Mouse (Mus musculus): ENCODE results near the gene Tmcc2. TPM values are rescaled to one million over a fixed set of nuclear protein-coding genes. Genes with fewer than 3 reads are reported as not detected.
"Not testable (repeated sequence)": the region's sequence is repeated elsewhere in the genome, so short reads cannot be mapped to it uniquely, and the experiment has no call there.

The Tmcc2 gene
- total and polyA plus RNA-seq, 3 experiments = 6.7 to 99.6 (median 14.9) TPM

GRCm38 (mm10) chr1:132355841-132356242 is 35.2 kb downstream of the Tmcc2 start:
- peaks cover 33% of the 10 kb centered on the region for H3K4me1 ChIP-seq (ENCODE audit: insufficient read depth, low read depth, low read length)
- peaks cover 64% of the 10 kb centered on the region for H3K36me3 ChIP-seq (replicated peaks)
- ATAC-seq (ENCODE audit: extremely low read depth, insufficient number of reproducible peaks, low FRiP score, poor library complexity, severe bottlenecking) (no peak), DNase-seq (ENCODE audit: low spot score) (peak; percentile 77)
- TF ChIP-seq TAL1 (conservative IDR thresholded peaks at IDR 0.05; ENCODE audit: low read depth, low read length) = no peak
- TF ChIP-seq CTCF (IDR thresholded peaks at IDR 0.05; ENCODE audit: low read depth, low read length) = peak; percentile 99
- H3K9me3 ChIP-seq (replicated peaks) = peaks cover 3% of the 10 kb centered on the region
- H3K4me3 ChIP-seq (ENCODE audit: low read depth, low read length) = no peak overlapping the region
- H3K27me3 ChIP-seq (ENCODE audit: insufficient read depth, low read length) = peaks cover 2% of the 10 kb centered on the region; the same call in 1 of the 2 replicates

DNA sequence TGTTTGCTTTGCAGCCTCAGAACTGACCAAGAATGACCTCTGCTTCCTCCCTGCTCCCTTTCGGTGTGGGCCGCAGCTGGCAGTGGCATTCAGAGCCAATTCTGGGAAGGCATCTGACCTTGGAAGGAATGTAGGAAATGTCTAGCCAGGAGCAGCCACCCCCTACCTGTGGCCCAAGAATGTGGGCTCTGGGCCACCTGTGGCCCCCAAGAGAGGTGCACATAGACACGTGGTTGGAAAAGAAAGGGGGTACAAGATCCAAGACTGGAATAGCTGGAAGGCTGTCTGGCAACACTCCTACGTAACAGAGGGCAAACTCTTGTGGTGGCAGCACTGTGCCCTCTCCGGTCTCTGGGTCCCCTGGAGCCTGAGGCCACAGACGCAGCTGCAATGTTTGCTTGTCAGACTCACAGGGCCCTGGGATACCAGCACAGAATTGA is 35.9 kb downstream of the Tmcc2 start:
- DNase-seq (ENCODE audit: low spot score) (no peak), ATAC-seq (ENCODE audit: extremely low read depth, insufficient number of reproducible peaks, low FRiP score, poor library complexity, severe bottlenecking) (no peak)
- peaks cover 9% of the 10 kb centered on the region for H3K9me3 ChIP-seq (replicated peaks)
- peaks cover 33% of the 10 kb centered on the region for H3K4me1 ChIP-seq (ENCODE audit: insufficient read depth, low read depth, low read length)
- TF ChIP-seq CTCF (IDR thresholded peaks at IDR 0.05; ENCODE audit: low read depth, low read length) (no peak), GATA2 (IDR thresholded peaks at IDR 0.05; ENCODE audit: borderline replicate concordance, low read depth, low read length) (no peak), TAL1 (conservative IDR thresholded peaks at IDR 0.05; ENCODE audit: low read depth, low read length) (no peak), POLR2AphosphoS5 (IDR thresholded peaks at IDR 0.05; ENCODE audit: insufficient replicate concordance, low read depth, low read length) (no peak), GATA1 (IDR thresholded peaks at IDR 0.05; ENCODE audit: borderline replicate concordance, low read length) (no peak)
- peaks cover 64% of the 10 kb centered on the region for H3K36me3 ChIP-seq (replicated peaks)
- H3K4me3 ChIP-seq (ENCODE audit: low read depth, low read length) = no peak overlapping the region
- H3K27me3 ChIP-seq (ENCODE audit: insufficient read depth, low read length) = peaks cover 2% of the 10 kb centered on the region; the same call in 1 of the 2 replicates

GRCm38 (mm10) chr1:132354234-132354633 is 36.8 kb downstream of the Tmcc2 start:
- ATAC-seq (ENCODE audit: extremely low read depth, insufficient number of reproducible peaks, low FRiP score, poor library complexity, severe bottlenecking) (no peak), DNase-seq (ENCODE audit: low spot score) (no peak)
- H3K4me1 ChIP-seq (ENCODE audit: insufficient read depth, low read depth, low read length) = peaks cover 33% of the 10 kb centered on the region
- peaks cover 9% of the 10 kb centered on the region for H3K9me3 ChIP-seq (replicated peaks)
- TF ChIP-seq GATA2 (IDR thresholded peaks at IDR 0.05; ENCODE audit: borderline replicate concordance, low read depth, low read length) = no peak
- TF ChIP-seq TAL1 (conservative IDR thresholded peaks at IDR 0.05; ENCODE audit: low read depth, low read length) = no peak
- TF ChIP-seq POLR2AphosphoS5 (IDR thresholded peaks at IDR 0.05; ENCODE audit: insufficient replicate concordance, low read depth, low read length) = no peak
- TF ChIP-seq GATA1 (IDR thresholded peaks at IDR 0.05; ENCODE audit: borderline replicate concordance, low read length) = no peak
- no peak for TF ChIP-seq CTCF (IDR thresholded peaks at IDR 0.05; ENCODE audit: low read depth, low read length)
- no peak overlapping the region for H3K4me3 ChIP-seq (ENCODE audit: low read depth, low read length)
- peaks cover 57% of the 10 kb centered on the region for H3K36me3 ChIP-seq (replicated peaks)
- peaks cover 2% of the 10 kb centered on the region; the same call in 1 of the 2 replicates for H3K27me3 ChIP-seq (ENCODE audit: insufficient read depth, low read length)

- no peak for DNase-seq (ENCODE audit: low spot score)
- H3K4me3 ChIP-seq (ENCODE audit: low read depth, low read length) = no peak overlapping the region
- no peak for TF ChIP-seq POLR2AphosphoS5 (IDR thresholded peaks at IDR 0.05; ENCODE audit: insufficient replicate concordance, low read depth, low read length)
- no peak for TF ChIP-seq GATA1 (IDR thresholded peaks at IDR 0.05; ENCODE audit: borderline replicate concordance, low read length)
- TF ChIP-seq GATA2 (IDR thresholded peaks at IDR 0.05; ENCODE audit: borderline replicate concordance, low read depth, low read length) = no peak
- no peak for TF ChIP-seq TAL1 (conservative IDR thresholded peaks at IDR 0.05; ENCODE audit: low read depth, low read length)
- no peak for TF ChIP-seq CTCF (IDR thresholded peaks at IDR 0.05; ENCODE audit: low read depth, low read length)
- H3K9me3 ChIP-seq (replicated peaks) = peaks cover 9% of the 10 kb centered on the region
- H3K36me3 ChIP-seq (replicated peaks) = peaks cover 51% of the 10 kb centered on the region
- H3K4me1 ChIP-seq (ENCODE audit: insufficient read depth, low read depth, low read length) = peaks cover 27% of the 10 kb centered on the region
- peaks cover 3% of the 10 kb centered on the region; the same call in 1 of the 2 replicates for H3K27me3 ChIP-seq (ENCODE audit: insufficient read depth, low read length)
- no peak for ATAC-seq (ENCODE audit: extremely low read depth, insufficient number of reproducible peaks, low FRiP score, poor library complexity, severe bottlenecking)
Observed at GRCm38 (mm10) chr1:132353389-132353788, 37.7 kb downstream of the Tmcc2 start.

GRCm38 (mm10) chr1:132351058-132351457 is 40.0 kb downstream of the Tmcc2 start:
- H3K4me3 ChIP-seq (ENCODE audit: low read depth, low read length) = no peak overlapping the region
- ATAC-seq (ENCODE audit: extremely low read depth, insufficient number of reproducible peaks, low FRiP score, poor library complexity, severe bottlenecking) (no peak), DNase-seq (ENCODE audit: low spot score) (no peak)
- H3K9me3 ChIP-seq (replicated peaks) = peaks cover 9% of the 10 kb centered on the region
- H3K27me3 ChIP-seq (ENCODE audit: insufficient read depth, low read length) = peaks cover 14% of the 10 kb centered on the region; the same call in 1 of the 2 replicates
- no peak for TF ChIP-seq TAL1 (conservative IDR thresholded peaks at IDR 0.05; ENCODE audit: low read depth, low read length)
- TF ChIP-seq CTCF (IDR thresholded peaks at IDR 0.05; ENCODE audit: low read depth, low read length) = no peak
- TF ChIP-seq GATA2 (IDR thresholded peaks at IDR 0.05; ENCODE audit: borderline replicate concordance, low read depth, low read length) = no peak
- no peak for TF ChIP-seq GATA1 (IDR thresholded peaks at IDR 0.05; ENCODE audit: borderline replicate concordance, low read length)
- TF ChIP-seq POLR2AphosphoS5 (IDR thresholded peaks at IDR 0.05; ENCODE audit: insufficient replicate concordance, low read depth, low read length) = no peak
- peaks cover 43% of the 10 kb centered on the region for H3K36me3 ChIP-seq (replicated peaks)
- H3K4me1 ChIP-seq (ENCODE audit: insufficient read depth, low read depth, low read length) = peaks cover 28% of the 10 kb centered on the region

DNA sequence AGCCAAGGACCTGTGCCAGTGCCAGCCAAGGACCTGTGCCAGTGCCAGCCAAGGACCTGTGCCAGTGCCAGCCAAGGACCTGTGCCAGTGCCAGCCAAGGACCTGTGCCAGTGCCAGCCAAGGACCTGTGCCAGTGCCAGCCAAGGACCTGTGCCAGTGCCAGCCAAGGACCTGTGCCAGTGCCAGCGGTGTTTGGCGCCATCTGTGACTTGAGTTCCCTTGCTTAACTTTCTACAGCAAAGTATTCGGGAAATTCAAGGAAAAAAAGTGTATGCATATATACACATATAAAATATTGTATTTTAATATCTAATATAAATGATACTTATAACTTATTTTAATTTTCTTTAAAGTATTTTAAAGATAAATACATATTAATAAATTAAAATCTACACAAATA is 41.5 kb downstream of the Tmcc2 start:
- H3K9me3 ChIP-seq (replicated peaks); ATAC-seq (ENCODE audit: extremely low read depth, insufficient number of reproducible peaks, low FRiP score, poor library complexity, severe bottlenecking); DNase-seq (ENCODE audit: low spot score); H3K4me3 ChIP-seq (ENCODE audit: low read depth, low read length): not testable (repeated sequence)
- Histone ChIP-seq H3K36me3 (replicated peaks) (peaks cover 45% of the 10 kb centered on the region), H3K27me3 (ENCODE audit: insufficient read depth, low read length) (peaks cover 17% of the 10 kb centered on the region; the same call in 1 of the 2 replicates), H3K4me1 (ENCODE audit: insufficient read depth, low read depth, low read length) (peaks cover 24% of the 10 kb centered on the region)

DNA sequence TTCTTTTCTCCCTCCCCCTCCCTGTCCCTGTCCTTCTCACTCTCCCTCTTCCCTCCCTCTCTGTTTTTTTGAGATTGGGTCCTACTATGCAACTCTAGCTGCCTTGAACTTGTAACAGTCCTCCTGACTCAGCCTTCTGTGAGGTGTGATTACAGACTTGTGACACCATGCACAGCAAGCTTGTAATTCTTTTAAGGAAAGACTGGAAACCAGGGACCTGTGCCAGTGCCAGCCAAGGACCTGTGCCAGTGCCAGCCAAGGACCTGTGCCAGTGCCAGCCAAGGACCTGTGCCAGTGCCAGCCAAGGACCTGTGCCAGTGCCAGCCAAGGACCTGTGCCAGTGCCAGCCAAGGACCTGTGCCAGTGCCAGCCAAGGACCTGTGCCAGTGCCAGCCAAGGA is 42.0 kb downstream of the Tmcc2 start:
- H3K36me3 ChIP-seq (replicated peaks) = peaks cover 44% of the 10 kb centered on the region
- DNase-seq (ENCODE audit: low spot score) = not testable (repeated sequence)

More for the DNA sequence above, 42.0 kb downstream of the Tmcc2 start:
- Histone ChIP-seq H3K27me3 (ENCODE audit: insufficient read depth, low read length) (peaks cover 17% of the 10 kb centered on the region; the same call in 1 of the 2 replicates), H3K4me1 (ENCODE audit: insufficient read depth, low read depth, low read length) (peaks cover 24% of the 10 kb centered on the region)
- not testable (repeated sequence) for ATAC-seq (ENCODE audit: extremely low read depth, insufficient number of reproducible peaks, low FRiP score, poor library complexity, severe bottlenecking); H3K9me3 ChIP-seq (replicated peaks); H3K4me3 ChIP-seq (ENCODE audit: low read depth, low read length)
